Mouse (Mus musculus) E14TG2a.4 (cell line): ENCODE measurements around the gene Scd4.
"Not testable (repeated sequence)": the region's sequence is repeated elsewhere in the genome, so short reads cannot be mapped to it uniquely, and the experiment has no call there.

Experiments
- H3K27me3 ChIP-seq: 2 replicates; pipeline ENCODE4 v1.6.1; 2014; ENCODE audit warnings: low read length, control low read depth; ENCODE audit not compliant: insufficient read depth
- H3K36me3 ChIP-seq: 2 replicates; pipeline ENCODE4 v1.6.1; 2014; ENCODE audit warnings: low read length, control low read depth; ENCODE audit not compliant: insufficient read depth
- H3K4me1 ChIP-seq: replicated peaks from 2 replicates; pipeline ENCODE4 v1.6.1; 2014; ENCODE audit warnings: low read depth, low read length, control low read depth
- H3K4me3 ChIP-seq: replicated peaks from 2 replicates; pipeline ENCODE4 v1.5.1; 2014; ENCODE audit warnings: mild to moderate bottlenecking, low read length
- H3K9me3 ChIP-seq: 2 replicates; pipeline ENCODE4 v1.6.1; 2014; ENCODE audit warnings: low read length, control low read depth
- CTCF ChIP-seq: conservative IDR thresholded peaks from 2 replicates; pipeline ENCODE4 v1.5.1; 2014; ENCODE audit warnings: low read length
- NANOG ChIP-seq: IDR thresholded peaks from 2 replicates; pipeline ENCODE4 v1.6.1; 2014; ENCODE audit warnings: borderline replicate concordance, low read length, mixed read lengths
- POU5F1 ChIP-seq: IDR thresholded peaks from 2 replicates; pipeline ENCODE4 v1.6.1; 2014; ENCODE audit warnings: low read length, borderline replicate concordance

Scd4 gene

GRCm38 (mm10) chr19:44304851-44305510, 27.9 kb upstream of the Scd4 start:
- H3K4me3 ChIP-seq = no peak overlapping the region
- TF ChIP-seq CTCF = no peak
- TF ChIP-seq POU5F1 = no peak
- no peak for TF ChIP-seq NANOG
- H3K36me3 ChIP-seq = peaks cover 94% of the 10 kb centered on the region
- peaks cover 55% of the 10 kb centered on the region for H3K4me1 ChIP-seq
- no peaks in the 10 kb centered on the region for H3K9me3 ChIP-seq
- H3K27me3 ChIP-seq = no peaks in the 10 kb centered on the region

GRCm38 (mm10) chr19:44305701-44306100, 27.2 kb upstream of the Scd4 start:
- Histone ChIP-seq H3K4me3 (no peak overlapping the region), H3K27me3 (no peaks in the 10 kb centered on the region), H3K9me3 (no peaks in the 10 kb centered on the region), H3K36me3 (peaks cover 87% of the 10 kb centered on the region), H3K4me1 (peaks cover 55% of the 10 kb centered on the region)
- TF ChIP-seq CTCF = no peak
- TF ChIP-seq NANOG = no peak
- TF ChIP-seq POU5F1 = no peak

- peaks cover 56% of the 10 kb centered on the region for H3K4me1 ChIP-seq
- TF ChIP-seq NANOG = no peak
- TF ChIP-seq CTCF = no peak
- no peak for TF ChIP-seq POU5F1
- peaks cover 83% of the 10 kb centered on the region for H3K36me3 ChIP-seq
- no peak overlapping the region for H3K4me3 ChIP-seq
- no peaks in the 10 kb centered on the region for H3K27me3 ChIP-seq
- no peaks in the 10 kb centered on the region for H3K9me3 ChIP-seq
Measured at GRCm38 (mm10) chr19:44306171-44306570, 26.7 kb upstream of the Scd4 start.

GRCm38 (mm10) chr19:44307101-44307914, 25.6 kb upstream of the Scd4 start:
- Histone ChIP-seq H3K4me1 (peaks cover 59% of the 10 kb centered on the region), H3K4me3 (no peak overlapping the region), H3K9me3 (no peaks in the 10 kb centered on the region), H3K36me3 (peaks cover 71% of the 10 kb centered on the region), H3K27me3 (no peaks in the 10 kb centered on the region)
- TF ChIP-seq CTCF (no peak), POU5F1 (no peak), NANOG (no peak)

GRCm38 (mm10) chr19:44307915-44308470, 24.9 kb upstream of the Scd4 start:
- no peaks in the 10 kb centered on the region for H3K27me3 ChIP-seq
- no peak overlapping the region for H3K4me3 ChIP-seq
- peaks cover 57% of the 10 kb centered on the region for H3K4me1 ChIP-seq
- H3K36me3 ChIP-seq = peaks cover 64% of the 10 kb centered on the region
- no peaks in the 10 kb centered on the region for H3K9me3 ChIP-seq
- no peak for TF ChIP-seq CTCF
- TF ChIP-seq NANOG = no peak
- TF ChIP-seq POU5F1 = no peak

GRCm38 (mm10) chr19:44308611-44309246, 24.2 kb upstream of the Scd4 start:
- H3K36me3 ChIP-seq = peaks cover 57% of the 10 kb centered on the region
- H3K4me3 ChIP-seq = no peak overlapping the region
- H3K9me3 ChIP-seq = no peaks in the 10 kb centered on the region
- H3K27me3 ChIP-seq = no peaks in the 10 kb centered on the region
- H3K4me1 ChIP-seq = peaks cover 55% of the 10 kb centered on the region
- TF ChIP-seq NANOG = no peak
- no peak for TF ChIP-seq CTCF
- no peak for TF ChIP-seq POU5F1

DNA sequence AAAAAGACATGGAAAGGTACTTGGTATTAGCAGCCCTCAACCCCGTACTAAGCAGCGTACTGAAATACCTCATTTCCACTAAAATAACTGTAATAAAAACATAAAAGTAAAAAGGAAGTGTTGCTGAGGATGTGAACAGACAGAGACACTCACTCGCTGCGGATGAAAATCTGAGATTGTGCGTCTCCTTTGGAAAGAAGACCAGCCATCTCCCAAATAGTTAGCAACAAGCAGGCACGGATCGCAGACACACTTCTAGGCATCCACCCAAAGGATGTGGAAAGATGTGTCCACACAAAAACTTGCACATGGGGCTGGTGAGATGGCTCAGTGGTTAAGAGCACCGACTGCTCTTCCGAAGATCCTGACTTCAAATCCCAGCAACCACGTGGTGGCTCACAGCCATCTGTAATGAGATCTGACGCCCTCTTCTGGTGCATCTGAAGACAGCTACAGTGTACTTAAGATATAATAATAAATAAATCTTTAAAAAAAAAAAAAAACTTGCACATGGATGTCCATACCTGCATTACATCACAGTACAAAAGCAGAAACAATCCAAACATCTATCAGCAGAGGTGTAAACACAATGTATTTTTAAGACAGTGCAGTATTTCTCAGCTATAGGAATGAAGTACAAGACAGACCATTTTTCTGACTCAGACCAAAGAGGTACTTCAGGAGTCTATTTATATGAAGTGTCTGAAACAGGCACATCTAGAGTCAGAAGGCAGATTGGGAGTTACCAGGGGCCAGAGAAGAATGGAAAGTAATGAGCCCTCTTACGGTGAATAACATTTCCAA, 23.3 kb upstream of the Scd4 start:
- peaks cover 55% of the 10 kb centered on the region for H3K4me1 ChIP-seq
- H3K4me3 ChIP-seq = no peak overlapping the region
- H3K27me3 ChIP-seq = no peaks in the 10 kb centered on the region
- TF ChIP-seq CTCF = no peak
- no peak for TF ChIP-seq POU5F1
- no peak for TF ChIP-seq NANOG
- H3K36me3 ChIP-seq = peaks cover 49% of the 10 kb centered on the region
- no peaks in the 10 kb centered on the region for H3K9me3 ChIP-seq

DNA sequence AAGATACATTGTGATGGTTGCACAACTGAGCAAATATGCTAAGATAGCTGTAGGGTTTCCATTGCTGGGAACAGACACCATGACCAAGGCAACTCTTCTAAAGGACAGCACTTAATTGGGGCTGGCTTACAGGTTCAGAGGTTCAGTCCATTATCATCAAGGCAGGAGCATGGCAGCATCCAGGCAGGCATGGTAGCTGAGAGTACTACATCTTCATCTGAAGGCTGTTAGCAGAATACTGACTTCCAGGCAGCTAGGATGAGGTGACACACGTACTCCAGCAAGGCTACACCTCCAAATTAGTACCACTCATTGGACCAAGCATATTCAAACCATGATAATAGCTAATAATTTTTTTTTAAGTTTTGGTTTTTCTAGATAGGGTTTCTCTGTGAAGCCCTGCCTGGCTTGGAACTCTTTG, 22.7 kb upstream of the Scd4 start:
- H3K9me3 ChIP-seq, H3K27me3 ChIP-seq, H3K4me3 ChIP-seq: not testable (repeated sequence)
- peaks cover 43% of the 10 kb centered on the region for H3K36me3 ChIP-seq
- H3K4me1 ChIP-seq = peaks cover 56% of the 10 kb centered on the region
